In the genomic region with DNA sequence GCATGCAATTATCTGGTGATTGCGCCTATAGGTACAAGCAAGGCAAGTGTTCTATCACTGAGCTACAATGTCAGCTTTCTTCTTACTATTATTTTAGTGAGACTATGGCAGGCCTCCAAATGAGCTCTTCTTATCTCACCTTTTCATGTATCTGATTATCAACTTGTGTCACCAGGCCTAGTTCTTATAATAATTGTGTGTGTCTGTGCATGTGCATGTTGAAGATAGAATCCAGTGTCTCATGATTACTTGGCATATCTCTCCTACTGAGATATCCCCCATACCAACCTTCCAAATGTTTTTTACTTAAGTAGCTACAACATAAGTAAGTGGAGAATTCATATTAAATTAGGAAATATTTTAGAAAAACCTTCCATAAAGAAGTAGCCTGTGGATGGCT, we compare ENCODE assay signal across 17 mouse cellular contexts.
DNase-seq lines count a peak whose midpoint lies in the region; TF ChIP-seq lines count a peak whose summit lies in the region.
"Had no signal": no experiment of that assay in that cellular context is flagged by ENCODE, and none has a peak within 500 bp of the region (broad histone marks: within the 10 kb centered on the region; RNA-seq: fewer than 3 reads in every experiment).

No protein-coding gene starts in this region.

- no peak for TF ChIP-seq CTCF in MEL (IDR thresholded peaks at IDR 0.05 in 2 of 3, conservative IDR thresholded peaks at IDR 0.05 in 1 of 3; ENCODE audit: control insufficient read depth in 1 of 3, insufficient read depth in 1 of 3, low read depth in 2 of 3, low read length in 3 of 3, poor library complexity in 1 of 3, severe bottlenecking in 1 of 3)

- no peaks in the 10 kb centered on the region for H3K9me3 ChIP-seq in MEL (replicated peaks; ENCODE audit: insufficient read depth, low read length)
- H3K9me3 ChIP-seq: G1E had no signal

- peak; percentile 25 to 56; a peak in 1 of 4 replicates for TF ChIP-seq EP300 in MEL (IDR thresholded peaks at IDR 0.05; ENCODE audit: low read depth in 1 of 2, low read length in 2 of 2)

- no peak for TF ChIP-seq POLR2A in MEL (IDR thresholded peaks at IDR 0.05; ENCODE audit: control insufficient read depth in 1 of 2, insufficient read depth in 1 of 2, low read depth in 1 of 2, low read length in 2 of 2, poor library complexity in 1 of 2)

- no peaks in the 10 kb centered on the region for H3K27me3 ChIP-seq in MEL (ENCODE audit: control insufficient read depth in 1 of 2, insufficient read depth in 2 of 2, low read length in 2 of 2)
- H3K27me3 ChIP-seq: CH12.LX, Patski had no signal

- intact Hi-C loops in heart, postnatal 36 days (cut with DNase I): no loop called here

- no peak overlapping the region for H3K27ac ChIP-seq in MEL (ENCODE audit: control insufficient read depth, low read depth, low read length)

- no peak for TF ChIP-seq RAD21 in MEL (IDR thresholded peaks at IDR 0.05; ENCODE audit: low read depth, low read length)

- no peaks in the 10 kb centered on the region for H3K36me3 ChIP-seq in MEL (ENCODE audit: control insufficient read depth in 1 of 2, insufficient read depth in 2 of 2, low read length in 2 of 2)
- H3K36me3 ChIP-seq: G1E had no signal

- DNase-seq in MEL (ENCODE audit: low read depth, low spot score): peak; percentile 5
- DNase-seq in heart, postnatal 36 days: no peak
- DNase-seq: adrenal gland, adult 2 months; adrenal gland, adult 8-10 months; adrenal gland, postnatal 10 days; adrenal gland, postnatal 14 days; adrenal gland, postnatal 25 days; adrenal gland, postnatal 36 days; B cell, adult 2 months; cerebellum, adult 11 months; cerebellum, adult 11-12 months; cerebellum, adult 18-20 months; cerebellum, adult 2 months; cerebellum, adult 8-10 months had no signal

- no peak overlapping the region for H3K4me3 ChIP-seq in MEL (ENCODE audit: control insufficient read depth in 1 of 2, insufficient read depth in 1 of 2, low read depth in 2 of 2, low read length in 2 of 2)

- H3K79me2 ChIP-seq in MEL (ENCODE audit: control insufficient read depth, insufficient read depth, low read length, poor library complexity): no peaks in the 10 kb centered on the region

- no peak overlapping the region for H3K9ac ChIP-seq in MEL (ENCODE audit: control insufficient read depth, low read depth, low read length, poor library complexity, severe bottlenecking)

- H3K4me1 ChIP-seq in MEL (ENCODE audit: control insufficient read depth in 1 of 2, insufficient read depth in 2 of 2, low read length in 2 of 2): no peaks in the 10 kb centered on the region

TF ChIP-seq in MEL, 35 proteins besides CTCF, POLR2A, EP300 and RAD21:
- TF ChIP-seq ETS1 (IDR thresholded peaks at IDR 0.05; ENCODE audit: low read depth, low read length): peak; percentile 28; the same call in 1 of the 2 replicates
- no peak for TF ChIP-seq ZKSCAN1 (IDR thresholded peaks at IDR 0.05; ENCODE audit: low read depth, low read length)
- TF ChIP-seq TCF12 (IDR thresholded peaks at IDR 0.05; ENCODE audit: low read depth, low read length): peak; percentile 72; the same call in 1 of the 2 replicates
